Mouse (Mus musculus) kidney, postnatal 0 days (tissue): Measurements from ENCODE around the gene Clec12a. TPM values are rescaled to one million over a fixed set of nuclear protein-coding genes. Genes with fewer than 3 reads are reported as not detected.

Experiments used
- ATAC-seq: fragments of 200-750 bp; cut with Nextera tagmentation; replicated peaks from 2 replicates; pipeline ENCODE4 v1.8.0; 2017; ENCODE audit warnings: low read depth, moderate number of reproducible peaks, moderate TSS enrichment, moderate library complexity; ENCODE audit not compliant: low FRiP score
- DNase-seq: peaks from one replicate; pipeline ENCODE4 v3.0.0-alpha.2; 2016; ENCODE audit warnings: low spot score
- H3K27ac ChIP-seq: fragments of 300-500 bp; sonication (generic); 2 replicates; pipeline ENCODE4 v1.5.1; 2014; ENCODE audit warnings: mild to moderate bottlenecking
- H3K27me3 ChIP-seq: fragments of 300-500 bp; sonication (generic); 2 replicates; pipeline ENCODE4 v1.6.1; 2014; ENCODE audit warnings: low read length, mixed read lengths; ENCODE audit not compliant: insufficient read depth
- H3K36me3 ChIP-seq: fragments of 300-500 bp; sonication (generic); 2 replicates; pipeline ENCODE4 v1.6.1; 2014; ENCODE audit warnings: low read length, mixed read lengths; ENCODE audit not compliant: insufficient read depth
- H3K4me1 ChIP-seq: fragments of 300-500 bp; sonication (generic); replicated peaks from 2 replicates; pipeline ENCODE4 v1.6.1; 2014; ENCODE audit warnings: antibody characterized with exemption, low read length, mixed read lengths; ENCODE audit not compliant: insufficient read depth
- H3K4me2 ChIP-seq: fragments of 300-500 bp; sonication (generic); 2 replicates; pipeline ENCODE4 v1.6.1; 2014; ENCODE audit warnings: mild to moderate bottlenecking, low read length, moderate library complexity, mixed read lengths
- H3K4me3 ChIP-seq: fragments of 300-500 bp; sonication (generic); replicated peaks from 2 replicates; pipeline ENCODE4 v1.5.1; 2014; ENCODE audit warnings: low read depth, low read length
- H3K9ac ChIP-seq: fragments of 300-500 bp; sonication (generic); 2 replicates; pipeline ENCODE4 v1.6.1; 2014; ENCODE audit warnings: low read depth, low read length
- H3K9me3 ChIP-seq: fragments of 300-500 bp; sonication (generic); replicated peaks from 2 replicates; pipeline ENCODE4 v1.6.1; 2016; ENCODE audit warnings: low read length, inconsistent platforms, mixed read lengths
- CTCF ChIP-seq: IDR thresholded peaks from 2 replicates; pipeline ENCODE4 v1.5.1; 2016; ENCODE audit warnings: antibody characterized with exemption, low read depth, mild to moderate bottlenecking, moderate library complexity
- WGBS: fragments of 180-500 bp; shearing (Covaris S2); extraction: QIAGEN DNeasy Blood & Tissue Kit; methylation state at CpG from one replicate; pipeline ENCODE4 v1.1.7; 2014; 5-methylcytosine and 5-hydroxymethylcytosine counted together
- polyA plus RNA-seq: library from polyadenylated mRNA; unstranded; fragments of >200 nt; fragmentation: Nextera tagmentation; extraction: Ambion mirVana; gene quantifications from 2 replicates; pipeline ENCODE4 v1.2.1, GENCODE M21; 2015

The Clec12a gene
- polyA plus RNA-seq, 1 experiment from 2014 or later = 0.71 TPM

GRCm38 (mm10) chr6:129344408-129344807, 1.9 kb downstream of the Clec12a start:
- no peak for TF ChIP-seq CTCF
- ATAC-seq (no peak), DNase-seq (no peak)
- WGBS = 65% methylated on average over 3 of the region's 3 CpGs
- Histone ChIP-seq H3K4me2 (no peak overlapping the region), H3K9me3 (no peaks in the 10 kb centered on the region), H3K36me3 (no peaks in the 10 kb centered on the region), H3K27ac (no peak overlapping the region), H3K9ac (no peak overlapping the region), H3K4me3 (no peak overlapping the region), H3K27me3 (no peaks in the 10 kb centered on the region), H3K4me1 (no peaks in the 10 kb centered on the region)

GRCm38 (mm10) chr6:129349524-129350352, 7.2 kb downstream of the Clec12a start:
- H3K27me3 ChIP-seq = no peaks in the 10 kb centered on the region
- no peak overlapping the region for H3K4me2 ChIP-seq
- no peak overlapping the region for H3K9ac ChIP-seq
- no peaks in the 10 kb centered on the region for H3K36me3 ChIP-seq
- TF ChIP-seq CTCF = no peak
- DNase-seq = no peak
- no peak for ATAC-seq
- H3K4me1 ChIP-seq = no peaks in the 10 kb centered on the region
- H3K27ac ChIP-seq = peak overlapping the region; percentile 36; the same call in 1 of the 2 replicates
- 62% methylated on average over 4 of the region's 4 CpGs for WGBS
- no peak overlapping the region for H3K4me3 ChIP-seq
- no peaks in the 10 kb centered on the region for H3K9me3 ChIP-seq

GRCm38 (mm10) chr6:129351091-129351490, 8.6 kb downstream of the Clec12a start:
- ATAC-seq = no peak

DNA sequence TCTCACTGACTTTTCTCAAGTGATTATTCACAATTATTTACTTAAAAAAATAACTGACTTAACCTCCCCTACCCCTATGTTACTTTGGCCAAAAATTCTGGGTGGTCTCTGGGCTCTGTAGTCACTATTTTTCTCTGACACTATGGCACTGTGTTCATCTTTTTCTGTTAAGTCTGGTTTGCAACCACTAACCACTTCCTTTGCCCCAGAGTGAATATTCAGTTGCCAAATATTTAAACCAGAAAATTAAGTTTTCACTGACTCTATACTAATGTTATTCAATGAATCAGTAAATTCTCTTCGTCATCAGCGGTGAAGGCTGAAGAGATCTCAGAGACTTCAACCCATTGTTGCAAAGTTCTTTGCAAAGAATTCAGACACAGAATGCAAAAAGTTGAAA, 13.3 kb downstream of the Clec12a start:
- H3K9me3 ChIP-seq = no peaks in the 10 kb centered on the region

More at GRCm38 (mm10) chr6:129351091-129351490, 8.6 kb downstream of the Clec12a start:
- Histone ChIP-seq H3K4me3 (no peak overlapping the region), H3K4me1 (no peaks in the 10 kb centered on the region), H3K36me3 (no peaks in the 10 kb centered on the region), H3K27me3 (no peaks in the 10 kb centered on the region), H3K27ac (no peak overlapping the region), H3K9ac (no peak overlapping the region), H3K4me2 (no peak overlapping the region), H3K9me3 (no peaks in the 10 kb centered on the region)
- DNase-seq = no peak
- 97% methylated on average over 3 of the region's 3 CpGs for WGBS
- TF ChIP-seq CTCF = no peak

DNA sequence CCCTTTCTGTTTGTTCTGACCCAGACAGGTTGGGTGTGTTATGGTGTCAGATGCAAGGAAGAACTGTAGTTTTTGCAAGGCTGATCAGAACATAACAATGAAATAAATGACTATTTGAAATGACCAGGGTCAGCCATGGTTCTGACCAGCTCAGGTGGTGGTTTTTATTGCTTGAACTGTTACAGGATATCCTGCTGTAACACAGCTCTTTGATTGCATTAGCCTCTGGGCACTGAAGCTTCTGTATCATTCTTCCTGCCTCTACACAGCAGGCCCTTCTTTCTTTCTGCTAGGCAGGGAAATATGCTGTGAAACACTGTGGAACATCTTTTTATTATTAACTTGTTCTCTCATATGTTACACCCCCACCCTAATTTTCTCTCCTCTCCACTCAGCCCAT, 13.9 kb downstream of the Clec12a start:
- DNase-seq = no peak
- no peak for TF ChIP-seq CTCF

More for the DNA sequence above, 13.3 kb downstream of the Clec12a start:
- Histone ChIP-seq H3K4me3 (no peak overlapping the region), H3K27me3 (no peaks in the 10 kb centered on the region), H3K4me1 (no peaks in the 10 kb centered on the region), H3K4me2 (no peak overlapping the region), H3K36me3 (no peaks in the 10 kb centered on the region), H3K9ac (no peak overlapping the region), H3K27ac (no peak overlapping the region)
- 97% methylated on average over 2 of the region's 2 CpGs for WGBS
- TF ChIP-seq CTCF = no peak
- DNase-seq (no peak), ATAC-seq (no peak)

GRCm38 (mm10) chr6:129359515-129359914, 17.0 kb downstream of the Clec12a start:
- H3K4me3 ChIP-seq = no peak overlapping the region
- H3K9ac ChIP-seq = no peak overlapping the region
- H3K4me1 ChIP-seq = no peaks in the 10 kb centered on the region
- H3K9me3 ChIP-seq = no peaks in the 10 kb centered on the region
- TF ChIP-seq CTCF = no peak
- WGBS = 89% methylated on average over 2 of the region's 2 CpGs
- H3K27ac ChIP-seq = no peak overlapping the region
- no peak overlapping the region for H3K4me2 ChIP-seq
- no peak for ATAC-seq
- H3K27me3 ChIP-seq = no peaks in the 10 kb centered on the region
- no peak for DNase-seq
- H3K36me3 ChIP-seq = no peaks in the 10 kb centered on the region

More for the DNA sequence above, 13.9 kb downstream of the Clec12a start:
- Histone ChIP-seq H3K36me3 (no peaks in the 10 kb centered on the region), H3K4me1 (no peaks in the 10 kb centered on the region), H3K9ac (no peak overlapping the region), H3K4me3 (no peak overlapping the region), H3K9me3 (no peaks in the 10 kb centered on the region), H3K4me2 (no peak overlapping the region), H3K27ac (no peak overlapping the region), H3K27me3 (no peaks in the 10 kb centered on the region)
- ATAC-seq = no peak
